Mouse (Mus musculus) thymus, postnatal 10 days (tissue): ENCODE measurements around the gene Pp2d1.

Experiments used
- DNase-seq, 2 experiments: peaks; one replicate each; pipeline ENCODE4 v3.0.0; 2021; ENCODE audit warnings: low spot score in 2 of 2

Gene Pp2d1

GRCm38 (mm10) chr17:53478858-53479603 is 60.2 kb downstream of the Pp2d1 start, which contains the start of gene Rab5a:
Gene Rab5a, plus strand, starts transcription at chr17:53479234.
- DNase-seq, result peak; percentile 99 to 100

GRCm38 (mm10) chr17:53478066-53478857 is 61.0 kb downstream of the Pp2d1 start:
- DNase-seq, result no peak

GRCm38 (mm10) chr17:53468697-53469096 is 70.6 kb downstream of the Pp2d1 start:
- no peak for DNase-seq

GRCm38 (mm10) chr17:53465569-53465968 is 73.7 kb downstream of the Pp2d1 start:
- DNase-seq, result peak in 1 of 2 experiments; percentile 20

- no peak for DNase-seq
Observed at GRCm38 (mm10) chr17:53463496-53463840, 75.8 kb downstream of the Pp2d1 start.

- DNase-seq, result peak; percentile 56 to 66
Observed at GRCm38 (mm10) chr17:53462603-53463495, 76.4 kb downstream of the Pp2d1 start, which contains the start of gene Efhb. Gene Efhb, minus strand, starts transcription at chr17:53463321.
